Mouse (Mus musculus) ES-Bruce4 (cell line): ENCODE data around the gene Sptbn2. TPM values are rescaled to one million over a fixed set of nuclear protein-coding genes. Genes with fewer than 3 reads are reported as not detected.

ENCODE experiments used
- H3K27ac ChIP-seq: 2 replicates; pipeline ENCODE4 v1.5.1; 2012; ENCODE audit warnings: low read length, inconsistent platforms; ENCODE audit not compliant: insufficient read depth
- H3K27me3 ChIP-seq: 2 replicates; pipeline ENCODE4 v1.6.1; 2012; ENCODE audit warnings: mild to moderate bottlenecking, low read length, inconsistent platforms; ENCODE audit not compliant: control insufficient read depth, poor library complexity, insufficient read depth, severe bottlenecking
- H3K36me3 ChIP-seq: 2 replicates; pipeline ENCODE4 v1.6.1; 2012; ENCODE audit warnings: inconsistent platforms, mild to moderate bottlenecking, low read length, moderate library complexity; ENCODE audit not compliant: control insufficient read depth, poor library complexity, insufficient read depth, severe bottlenecking
- H3K4me1 ChIP-seq: one replicate; pipeline ENCODE4 v1.8.1; 2011; ENCODE audit warnings: low read length; ENCODE audit not compliant: control insufficient read depth, insufficient read depth
- H3K4me3 ChIP-seq: 2 replicates; pipeline ENCODE4 v1.5.1; 2011; ENCODE audit warnings: low read depth, mild to moderate bottlenecking, low read length
- H3K9ac ChIP-seq: 2 replicates; pipeline ENCODE4 v1.6.1; 2012; ENCODE audit warnings: low read depth, mild to moderate bottlenecking, inconsistent platforms; ENCODE audit not compliant: poor library complexity, severe bottlenecking
- H3K9me3 ChIP-seq: replicated peaks from 2 replicates; pipeline ENCODE4 v1.6.1; 2012; ENCODE audit warnings: mild to moderate bottlenecking, low read length, inconsistent platforms; ENCODE audit not compliant: control insufficient read depth, poor library complexity, insufficient read depth, severe bottlenecking
- CTCF ChIP-seq: IDR thresholded peaks from one replicate; pipeline ENCODE4 v1.8.1; 2011; ENCODE audit warnings: low read depth, low read length
- EP300 ChIP-seq: IDR thresholded peaks from 2 replicates; pipeline ENCODE4 v1.6.1; 2011; ENCODE audit warnings: low read depth, low read length; ENCODE audit not compliant: insufficient read depth
- POLR2A ChIP-seq: IDR thresholded peaks from one replicate; pipeline ENCODE4 v1.8.1; 2011; ENCODE audit warnings: low read length; ENCODE audit not compliant: insufficient read depth
- polyA plus RNA-seq: library from polyadenylated mRNA; stranded (reverse); fragments of >200 nt; gene quantifications from 2 replicates; pipeline ENCODE4 v1.2.4, GENCODE M21; 2011; ENCODE audit warnings: low read depth; ENCODE audit not compliant: missing spikeins, insufficient read depth, insufficient read length

Gene Sptbn2
- polyA plus RNA-seq, 1 experiment = 13.7 TPM

DNA sequence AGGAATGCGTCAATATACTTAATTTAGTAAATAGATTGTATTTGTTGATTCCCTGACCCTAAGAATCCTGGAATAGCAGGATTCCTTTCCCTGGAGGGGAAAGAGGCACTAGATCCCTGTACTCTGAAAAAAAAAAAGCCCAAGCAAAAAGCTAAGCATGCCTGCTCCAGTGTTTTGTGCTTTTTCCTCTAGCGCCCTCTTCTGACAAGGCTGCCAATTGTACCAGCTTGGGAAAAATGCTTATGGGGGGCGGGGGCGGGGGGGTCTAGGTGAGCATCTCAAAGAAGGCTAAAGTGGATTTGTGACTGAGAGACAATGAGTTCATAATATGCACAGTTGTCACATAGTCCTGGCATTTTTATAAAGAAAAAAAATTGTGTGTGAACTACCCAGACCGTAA is 32.6 kb downstream of the Sptbn2 start:
- Histone ChIP-seq H3K4me1 (no peaks in the 10 kb centered on the region), H3K9me3 (no peaks in the 10 kb centered on the region), H3K27me3 (no peaks in the 10 kb centered on the region), H3K36me3 (no peaks in the 10 kb centered on the region), H3K27ac (no peak overlapping the region), H3K4me3 (no peak overlapping the region), H3K9ac (no peak overlapping the region)
- no peak for TF ChIP-seq EP300
- peak; percentile 21 for TF ChIP-seq CTCF
- TF ChIP-seq POLR2A = no peak

DNA sequence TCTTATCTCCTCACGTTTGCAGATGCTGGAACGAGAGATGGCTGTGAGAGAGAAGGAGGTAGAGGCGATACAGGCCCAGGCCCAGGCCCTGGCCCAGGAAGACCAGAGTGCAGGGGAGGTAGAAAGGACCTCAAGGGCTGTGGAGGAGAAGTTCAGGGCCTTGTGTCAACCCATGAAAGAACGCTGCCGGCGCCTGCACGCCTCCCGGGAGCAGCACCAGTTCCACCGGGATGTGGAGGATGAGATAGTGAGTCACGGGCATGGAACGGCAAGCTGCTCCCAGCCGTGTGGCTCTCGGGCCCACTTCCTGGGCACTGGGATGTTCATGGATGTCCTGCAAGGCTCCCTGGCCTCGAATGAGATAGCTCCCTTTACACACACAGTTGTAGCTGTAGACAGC is 33.1 kb downstream of the Sptbn2 start:
- no peaks in the 10 kb centered on the region for H3K36me3 ChIP-seq
- H3K4me3 ChIP-seq = no peak overlapping the region
- no peaks in the 10 kb centered on the region for H3K27me3 ChIP-seq
- no peaks in the 10 kb centered on the region for H3K4me1 ChIP-seq
- no peak overlapping the region for H3K9ac ChIP-seq
- TF ChIP-seq EP300 (no peak), CTCF (no peak), POLR2A (no peak)
- no peaks in the 10 kb centered on the region for H3K9me3 ChIP-seq
- no peak overlapping the region for H3K27ac ChIP-seq

DNA sequence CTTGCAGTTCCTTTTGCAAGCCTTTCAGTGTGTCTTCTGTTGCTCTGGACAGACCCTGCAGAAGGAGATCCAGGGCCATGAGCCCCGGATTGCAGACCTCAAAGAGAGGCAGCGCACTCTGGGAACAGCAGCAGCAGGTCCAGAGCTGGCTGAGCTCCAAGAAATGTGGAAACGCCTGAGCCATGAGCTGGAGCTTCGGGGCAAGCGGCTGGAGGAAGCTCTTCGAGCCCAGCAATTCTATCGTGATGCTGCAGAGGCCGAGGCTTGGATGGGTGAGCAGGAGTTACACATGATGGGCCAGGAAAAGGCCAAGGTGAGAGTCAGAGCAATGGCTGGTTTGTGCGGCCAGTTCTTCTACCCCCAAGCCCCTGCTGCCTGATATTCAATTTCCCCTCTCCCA is 34.1 kb downstream of the Sptbn2 start:
- Histone ChIP-seq H3K27me3 (no peaks in the 10 kb centered on the region), H3K4me3 (no peak overlapping the region), H3K27ac (no peak overlapping the region), H3K9me3 (no peaks in the 10 kb centered on the region), H3K9ac (no peak overlapping the region), H3K4me1 (no peaks in the 10 kb centered on the region), H3K36me3 (peaks cover 3% of the 10 kb centered on the region; the same call in 1 of the 2 replicates)
- TF ChIP-seq POLR2A = no peak
- TF ChIP-seq EP300 = no peak
- TF ChIP-seq CTCF = no peak

DNA sequence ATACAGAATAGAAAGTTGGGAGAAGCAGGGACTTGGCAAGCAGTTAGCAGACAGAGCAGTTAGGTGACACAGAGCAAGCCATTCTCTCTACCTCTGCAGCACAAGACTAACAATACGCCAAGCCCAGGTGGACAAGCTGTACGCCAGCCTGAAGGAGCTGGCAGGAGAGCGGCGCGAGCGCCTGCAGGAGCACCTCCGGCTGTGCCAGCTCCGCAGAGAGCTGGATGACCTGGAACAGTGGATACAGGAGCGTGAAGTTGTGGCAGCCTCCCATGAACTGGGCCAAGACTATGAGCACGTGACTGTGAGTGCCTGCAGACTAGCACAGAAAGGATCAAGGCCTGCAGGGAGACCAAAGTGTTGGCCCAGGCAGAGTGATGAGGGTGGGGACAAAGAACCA is 34.7 kb downstream of the Sptbn2 start:
- Histone ChIP-seq H3K27ac (no peak overlapping the region), H3K36me3 (peaks cover 3% of the 10 kb centered on the region; the same call in 1 of the 2 replicates), H3K9me3 (no peaks in the 10 kb centered on the region), H3K27me3 (no peaks in the 10 kb centered on the region), H3K4me3 (no peak overlapping the region), H3K4me1 (no peaks in the 10 kb centered on the region), H3K9ac (no peak overlapping the region)
- TF ChIP-seq CTCF (no peak), POLR2A (no peak), EP300 (no peak)

DNA sequence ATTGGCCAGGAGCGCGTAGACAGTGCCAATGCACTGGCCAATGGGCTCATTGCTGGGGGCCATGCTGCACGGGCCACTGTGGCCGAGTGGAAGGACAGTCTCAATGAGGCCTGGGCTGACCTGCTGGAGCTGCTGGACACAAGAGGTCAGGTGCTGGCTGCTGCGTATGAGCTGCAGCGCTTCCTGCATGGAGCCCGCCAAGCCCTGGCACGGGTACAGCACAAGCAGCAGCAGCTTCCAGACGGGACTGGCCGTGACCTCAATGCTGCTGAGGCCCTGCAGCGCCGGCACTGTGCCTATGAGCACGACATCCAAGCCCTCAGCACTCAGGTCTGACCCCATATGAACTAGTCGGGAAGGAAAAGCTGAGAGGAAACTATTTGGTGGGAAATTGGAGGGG is 35.6 kb downstream of the Sptbn2 start:
- Histone ChIP-seq H3K4me1 (no peaks in the 10 kb centered on the region), H3K9me3 (no peaks in the 10 kb centered on the region), H3K9ac (no peak overlapping the region), H3K36me3 (peaks cover 3% of the 10 kb centered on the region; the same call in 1 of the 2 replicates), H3K27me3 (no peaks in the 10 kb centered on the region), H3K4me3 (no peak overlapping the region), H3K27ac (no peak overlapping the region)
- TF ChIP-seq EP300 (no peak), CTCF (no peak), POLR2A (no peak)

DNA sequence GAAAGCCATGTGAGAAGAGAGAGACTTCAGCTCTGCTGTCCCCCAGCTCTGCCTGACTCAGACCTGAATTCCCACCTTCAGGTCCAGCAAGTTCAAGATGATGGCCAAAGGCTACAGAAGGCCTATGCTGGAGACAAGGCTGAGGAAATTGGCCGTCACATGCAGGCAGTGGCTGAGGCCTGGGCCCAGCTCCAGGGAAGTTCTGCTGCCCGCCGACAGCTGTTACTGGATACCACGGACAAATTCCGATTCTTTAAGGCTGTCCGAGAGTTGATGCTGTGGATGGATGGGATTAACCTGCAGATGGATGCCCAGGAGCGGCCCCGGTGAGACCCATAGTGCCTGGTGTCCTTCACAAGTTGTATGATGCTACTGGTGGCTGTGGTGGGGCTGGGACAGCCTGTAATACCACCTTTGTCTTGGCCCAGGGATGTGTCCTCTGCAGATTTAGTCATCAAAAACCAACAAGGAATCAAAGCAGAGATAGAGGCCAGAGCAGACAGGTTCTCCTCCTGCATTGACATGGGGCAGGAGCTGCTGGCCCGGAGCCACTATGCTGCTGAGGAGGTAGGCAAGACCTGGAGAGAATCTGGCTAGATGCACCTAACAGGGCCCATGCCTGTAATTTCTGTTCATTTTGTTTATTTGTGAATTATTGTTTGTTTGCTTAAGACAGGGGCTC is 36.8 kb downstream of the Sptbn2 start:
- Histone ChIP-seq H3K27ac (no peak overlapping the region), H3K9me3 (no peaks in the 10 kb centered on the region), H3K4me1 (no peaks in the 10 kb centered on the region), H3K27me3 (no peaks in the 10 kb centered on the region), H3K36me3 (peaks cover 3% of the 10 kb centered on the region; the same call in 1 of the 2 replicates), H3K4me3 (no peak overlapping the region), H3K9ac (no peak overlapping the region)
- TF ChIP-seq EP300 (no peak), CTCF (no peak), POLR2A (no peak)
